Mouse (Mus musculus) T-helper 1 cell (primary cell): ENCODE measurements around the gene Kank2.
"Not testable (repeated sequence)": the region's sequence is repeated elsewhere in the genome, so short reads cannot be mapped to it uniquely, and the experiment has no call there.

Experiments
- in situ Hi-C: fragments of 300-600 bp; cut with MboI, MseI; formaldehyde crosslinking; loops from one replicate; pipeline ENCODE4 v1.15.1; 2025; ENCODE audit warnings: high pct_unique_total_duplicates

The Kank2 gene

DNA sequence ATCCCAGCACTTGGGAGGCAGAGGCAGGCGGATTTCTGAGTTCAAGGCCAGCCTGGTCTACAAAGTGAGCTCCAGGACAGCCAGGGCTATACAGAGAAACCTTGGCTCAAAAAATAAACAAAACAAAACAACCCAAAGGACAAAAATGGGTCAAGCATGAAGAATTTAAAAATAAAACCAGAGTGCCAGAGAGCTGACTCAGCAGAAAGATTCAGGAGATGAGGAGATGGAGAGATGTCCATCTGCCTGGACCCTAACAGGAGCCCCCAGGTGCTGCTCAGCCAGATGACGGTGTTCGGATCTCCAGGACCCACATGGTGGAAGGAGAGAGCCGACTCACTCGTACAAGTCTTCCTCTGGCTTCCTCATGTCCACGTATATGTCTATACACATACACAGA, 20.0 kb upstream of the Kank2 start:
- in situ Hi-C loops = no loop called here

DNA sequence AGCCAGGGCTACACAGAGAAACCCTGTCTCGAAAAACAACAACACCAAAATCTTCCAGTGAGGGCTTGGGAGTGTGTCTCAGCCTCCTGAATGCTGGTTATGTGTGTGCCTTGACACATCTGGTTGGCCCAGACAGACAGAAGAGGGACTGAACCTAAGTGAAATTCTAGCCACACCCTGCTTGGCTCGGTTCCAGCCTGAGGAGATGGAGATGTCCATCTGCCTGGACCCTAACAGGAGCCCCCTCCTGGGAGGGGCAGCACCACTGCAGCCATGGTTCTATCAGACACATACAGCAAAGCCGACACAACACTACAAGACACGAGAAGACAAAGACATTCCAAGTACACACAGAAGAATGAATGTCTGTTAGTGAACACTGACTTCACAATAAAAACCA, 19.6 kb upstream of the Kank2 start:
- in situ Hi-C loops = no loop called here

DNA sequence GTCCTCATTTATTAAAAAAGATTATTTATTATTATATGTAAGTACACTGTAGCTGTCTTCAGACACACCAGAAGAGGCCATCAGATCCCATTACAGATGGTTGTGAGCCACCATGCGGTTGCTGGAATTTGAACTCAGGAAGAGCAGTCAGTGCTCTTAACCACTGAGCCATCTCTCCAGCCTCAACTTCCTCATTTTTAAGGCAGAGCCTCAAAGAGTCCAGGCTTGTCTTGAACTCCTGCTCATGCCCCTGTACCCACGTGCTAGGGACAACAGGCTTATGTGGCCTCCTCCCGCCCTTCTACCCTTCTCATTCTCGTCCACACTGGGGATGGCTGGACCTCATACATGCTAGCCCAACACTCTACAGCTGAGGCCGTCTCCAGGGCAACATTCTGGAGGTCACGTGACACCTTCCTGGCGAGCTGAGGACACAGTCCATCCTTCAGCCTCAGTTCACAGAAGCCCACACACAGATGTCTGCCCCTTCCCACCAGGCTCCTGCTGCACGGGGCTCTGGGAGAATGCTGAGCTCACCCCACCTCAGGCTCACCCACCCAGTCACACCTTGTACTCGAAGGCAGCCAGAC, 18.3 kb upstream of the Kank2 start:
- in situ Hi-C loops = no loop called here

DNA sequence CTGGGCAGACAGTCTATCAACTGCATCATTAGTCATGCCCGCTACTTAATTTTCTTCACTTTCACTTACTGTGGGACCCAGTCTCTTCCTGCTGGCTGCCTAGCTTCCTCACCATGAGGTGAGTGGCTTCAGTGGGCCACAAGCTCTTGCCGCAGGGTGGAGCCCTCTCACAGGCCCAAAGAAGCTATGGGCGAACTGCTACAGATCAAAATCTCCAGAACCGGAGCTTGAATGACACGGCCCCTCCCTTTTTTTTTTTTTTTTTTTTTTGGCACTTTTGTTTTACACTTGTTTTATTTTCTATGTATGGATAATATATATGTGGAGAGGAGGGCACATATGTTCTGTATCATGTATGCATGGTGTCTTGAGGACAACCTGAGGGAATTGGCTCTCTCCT, 12.6 kb upstream of the Kank2 start:
- in situ Hi-C loops = no loop called here

DNA sequence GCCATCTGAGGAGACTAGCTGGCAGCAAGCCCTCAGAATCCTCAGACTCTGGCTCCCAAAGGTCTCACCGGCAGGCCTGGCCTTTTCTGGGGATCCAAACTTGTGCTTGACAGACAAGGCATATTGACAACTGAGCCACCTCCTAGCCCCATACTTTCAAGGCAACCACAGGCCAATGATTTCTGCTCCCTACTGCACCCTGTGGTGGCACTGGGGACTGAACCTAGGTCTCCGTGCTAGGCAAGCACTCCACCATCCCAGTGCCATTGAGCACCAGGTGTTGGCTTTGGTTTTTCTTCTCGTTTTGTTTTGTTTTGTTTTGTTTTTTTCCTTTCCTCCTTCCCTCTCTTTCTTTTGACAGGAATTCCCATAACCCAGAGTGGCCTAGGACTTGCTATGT, 10.0 kb upstream of the Kank2 start:
- in situ Hi-C loops = no loop called here

DNA sequence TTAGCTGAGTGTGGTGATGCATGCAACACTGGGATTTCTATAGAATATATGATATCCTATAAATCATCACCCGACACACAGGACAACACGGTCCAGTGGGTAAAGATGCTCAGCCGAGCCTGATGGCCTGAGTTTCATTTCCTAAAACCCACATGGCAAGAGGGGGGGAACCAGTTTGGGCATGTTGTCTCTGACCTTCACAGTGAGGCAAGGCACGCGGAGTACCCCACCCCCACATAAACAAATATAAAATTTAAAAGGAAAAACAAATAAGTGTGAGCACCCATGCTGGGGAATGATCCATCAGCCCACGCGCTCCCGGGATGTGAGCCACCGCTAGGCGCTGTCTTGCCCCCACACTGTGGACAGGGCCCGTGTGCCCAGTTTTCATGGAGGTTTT, 8.4 kb upstream of the Kank2 start:
- in situ Hi-C loops = no loop called here

DNA sequence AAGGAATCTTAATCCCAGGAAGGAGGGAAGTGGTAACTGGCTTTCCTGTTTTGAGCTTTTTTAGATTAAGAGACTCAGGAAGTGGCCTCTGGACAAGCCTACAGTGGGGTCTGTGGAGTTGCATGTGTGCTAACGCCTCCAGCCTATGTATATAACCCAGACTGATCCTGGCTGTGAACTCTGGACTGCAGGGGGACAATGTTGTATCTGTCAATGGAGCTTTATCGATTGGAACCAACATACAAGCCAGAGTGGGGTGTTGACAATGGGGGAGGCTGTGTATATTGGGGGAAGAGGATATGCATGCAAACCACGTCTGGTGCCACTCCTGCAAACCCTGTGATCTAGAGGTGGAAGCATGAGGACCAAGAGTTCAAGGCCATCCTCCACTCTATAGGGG, 7.8 kb upstream of the Kank2 start:
- in situ Hi-C loops = no loop called here

DNA sequence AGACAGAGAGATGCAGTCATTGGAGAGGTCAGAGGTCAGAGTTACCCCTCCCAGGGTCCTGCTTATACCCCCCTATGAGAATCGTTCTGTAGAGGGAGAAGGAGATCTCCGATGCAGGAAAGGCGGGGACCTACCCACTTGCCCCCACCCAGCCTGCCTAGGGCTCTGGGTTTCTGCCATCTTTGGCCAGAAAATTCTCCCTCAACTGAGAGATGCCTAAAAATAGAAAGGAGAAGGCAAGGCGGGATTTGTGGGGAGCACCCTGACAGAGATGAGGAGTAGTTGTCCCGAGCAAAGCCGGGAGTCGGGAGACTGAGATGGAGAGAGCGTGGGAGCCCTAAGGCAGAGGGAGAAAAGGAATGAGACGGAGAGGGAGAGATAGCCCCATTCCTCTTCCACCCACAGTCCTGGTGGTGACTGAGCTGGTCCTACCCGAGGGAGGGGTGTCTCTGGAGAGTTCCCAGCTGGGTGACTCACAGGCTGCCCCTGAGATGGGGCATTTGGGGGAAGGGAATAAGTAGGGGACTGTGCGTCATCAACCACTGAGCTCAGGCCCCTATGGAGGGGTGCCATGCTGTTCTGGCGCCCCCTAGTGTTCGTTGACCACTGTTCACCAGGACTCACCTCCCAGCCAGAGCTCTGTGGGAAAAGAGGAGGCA, 5.6 kb upstream of the Kank2 start:
- in situ Hi-C loops = no loop called here

DNA sequence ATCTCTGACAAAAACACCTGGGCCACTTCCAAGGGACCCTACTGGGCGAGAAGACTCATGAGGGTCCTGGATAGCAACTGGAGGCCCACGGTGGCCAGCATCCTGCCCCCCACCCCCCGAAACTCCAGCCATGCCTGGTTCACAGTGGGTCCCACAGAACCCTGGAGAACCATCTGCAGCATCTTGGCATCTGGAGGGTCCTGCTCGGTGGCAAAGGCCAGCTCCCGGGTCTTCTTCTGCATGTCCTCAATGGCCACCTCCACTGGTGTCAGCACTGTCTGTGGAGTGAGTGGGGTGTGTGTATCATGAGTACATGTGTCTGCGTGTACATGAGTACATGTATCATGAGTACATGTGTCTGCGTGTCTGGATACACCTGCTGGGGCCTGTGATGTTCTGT, 3.0 kb upstream of the Kank2 start:
- in situ Hi-C loops = no loop called here

DNA sequence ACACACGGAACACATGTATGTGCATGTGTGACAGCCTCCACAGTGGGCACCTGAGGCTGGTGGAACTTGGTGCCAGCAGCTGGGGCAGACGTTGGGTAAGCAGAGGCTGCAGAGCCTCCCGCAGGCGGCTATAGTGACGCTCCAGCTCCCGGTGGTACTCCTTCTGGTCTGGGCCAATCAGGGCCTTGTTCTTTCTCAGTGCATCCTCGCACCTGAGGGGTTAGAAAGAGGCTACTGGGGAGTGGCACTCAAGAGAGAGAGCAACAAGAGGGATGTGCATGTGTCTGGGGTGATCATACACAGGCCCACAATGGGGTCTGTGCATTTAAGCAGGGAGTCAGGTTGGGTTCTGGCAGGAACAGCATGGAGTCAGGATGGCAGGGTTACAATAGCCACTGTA, 2.6 kb upstream of the Kank2 start:
- in situ Hi-C loops = no loop called here

DNA sequence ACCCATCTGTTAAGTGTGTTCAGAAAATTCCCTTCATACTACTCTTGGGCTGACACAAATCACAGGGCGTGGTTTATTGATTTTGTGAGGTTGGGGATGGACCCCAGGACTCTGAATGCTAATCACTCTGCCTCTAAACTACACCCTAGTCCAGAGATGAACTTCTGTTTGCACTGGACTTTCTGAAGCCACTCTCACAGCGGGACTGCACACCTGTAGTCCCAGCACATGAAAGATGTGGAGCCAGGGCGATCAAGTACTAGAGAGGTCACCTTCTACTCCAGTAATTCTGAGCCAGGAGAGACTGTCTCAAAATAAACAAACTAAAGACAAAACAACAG, 436 bp upstream of the Kank2 start:
- in situ Hi-C loops = no loop called here

DNA sequence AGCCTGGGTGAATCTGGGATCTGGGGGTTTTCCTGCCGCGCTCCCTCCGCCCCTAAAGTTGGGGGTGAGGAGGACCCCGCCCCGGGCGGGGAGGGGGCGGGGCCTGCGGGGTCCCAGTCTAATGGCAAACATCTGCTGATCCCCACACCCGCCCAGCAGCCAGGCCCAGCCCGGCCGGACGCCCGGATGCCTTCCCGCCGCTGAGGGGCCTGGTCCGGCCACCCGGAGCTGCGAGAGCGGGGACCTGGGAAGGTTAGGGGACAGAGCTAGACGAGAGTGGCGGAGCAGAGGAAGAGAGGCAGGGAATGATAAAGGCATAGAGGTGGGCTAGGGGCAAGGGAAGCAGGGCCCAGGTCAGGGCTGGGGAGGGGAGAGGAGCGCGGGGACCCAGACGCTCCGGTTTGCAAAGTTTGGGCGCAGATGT, 611 bp downstream of the Kank2 start:
- in situ Hi-C loops = no loop called here

DNA sequence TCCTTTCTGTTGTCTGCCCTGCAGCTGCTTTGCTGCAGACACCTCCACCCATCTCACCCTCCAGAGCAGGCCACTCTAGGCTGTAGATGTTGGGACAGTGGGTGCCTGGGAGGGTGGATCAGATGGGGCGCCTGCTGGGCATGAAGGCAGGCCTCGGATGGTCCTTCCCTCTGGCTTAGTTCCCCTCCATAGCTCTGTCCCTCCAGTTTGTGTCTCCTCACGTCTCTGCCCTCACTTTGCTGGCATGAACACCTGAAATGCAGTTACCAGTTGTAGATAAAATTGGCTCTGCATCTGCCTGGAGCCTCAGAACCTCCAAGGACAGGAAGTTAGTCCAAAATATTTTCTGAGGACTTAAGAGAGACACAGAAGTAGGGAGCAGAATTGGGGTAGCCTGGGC, 1.6 kb downstream of the Kank2 start:
- in situ Hi-C loops = no loop called here

DNA sequence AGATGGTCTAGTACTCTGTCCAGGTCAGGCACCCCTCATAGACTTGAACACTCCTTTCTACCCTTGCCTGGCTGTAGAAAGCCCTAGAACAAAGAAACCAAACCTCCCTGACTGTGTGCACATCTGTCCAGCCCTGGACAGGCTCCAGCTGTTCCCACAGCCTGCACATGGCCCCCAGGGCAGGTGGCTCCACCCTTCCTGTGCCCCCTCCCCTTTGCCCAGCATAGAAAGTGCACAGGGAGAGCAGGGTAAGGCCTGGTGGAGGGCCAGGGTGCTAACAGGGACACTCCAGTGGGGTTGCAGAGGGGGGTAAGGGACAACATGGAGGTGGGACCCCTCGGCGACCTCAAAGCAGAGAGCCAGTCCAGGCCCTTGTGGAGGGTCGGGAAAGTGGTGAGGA, 2.3 kb downstream of the Kank2 start:
- in situ Hi-C loops = no loop called here

DNA sequence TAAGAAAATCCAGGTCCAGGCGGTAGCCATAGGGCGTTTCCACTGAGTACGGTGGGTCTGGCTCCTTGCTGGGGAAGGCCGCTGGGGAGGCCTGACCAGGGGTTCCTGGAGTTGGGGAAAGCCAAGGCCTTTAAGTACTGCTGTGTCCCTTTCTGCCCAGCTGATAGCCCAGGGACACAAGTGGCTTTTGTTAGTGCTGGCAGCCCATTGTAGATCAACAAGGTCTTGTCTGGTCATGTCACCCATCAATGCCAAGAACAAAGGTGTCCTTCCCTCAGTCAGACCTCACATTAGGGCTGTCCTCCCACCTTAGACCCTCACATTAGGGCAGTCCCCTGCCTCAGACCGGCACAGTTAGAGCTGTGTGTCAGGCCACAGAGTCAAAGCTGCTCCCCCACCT, 3.0 kb downstream of the Kank2 start:
- in situ Hi-C loops = no loop called here

DNA sequence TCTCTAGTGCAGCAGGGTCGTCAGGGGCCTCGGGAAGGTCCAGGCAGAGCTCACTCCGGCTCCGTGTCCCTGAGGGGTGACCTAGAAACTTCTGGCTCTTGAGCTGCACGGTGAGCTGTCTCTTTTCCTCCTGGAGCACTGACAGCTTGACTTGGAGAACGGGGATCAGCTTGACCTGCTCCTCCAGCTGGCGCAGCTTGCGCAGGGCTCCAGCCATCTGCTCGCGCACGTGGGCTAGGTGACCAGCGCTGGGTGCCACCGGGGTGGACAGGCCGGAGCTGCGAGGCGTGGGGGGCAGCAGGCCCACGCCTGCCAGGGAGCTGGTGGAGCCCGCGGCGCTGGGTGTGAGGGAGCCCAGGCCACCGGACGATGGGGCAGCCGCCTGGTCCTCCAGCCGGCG, 3.6 kb downstream of the Kank2 start:
- in situ Hi-C loops = no loop called here

DNA sequence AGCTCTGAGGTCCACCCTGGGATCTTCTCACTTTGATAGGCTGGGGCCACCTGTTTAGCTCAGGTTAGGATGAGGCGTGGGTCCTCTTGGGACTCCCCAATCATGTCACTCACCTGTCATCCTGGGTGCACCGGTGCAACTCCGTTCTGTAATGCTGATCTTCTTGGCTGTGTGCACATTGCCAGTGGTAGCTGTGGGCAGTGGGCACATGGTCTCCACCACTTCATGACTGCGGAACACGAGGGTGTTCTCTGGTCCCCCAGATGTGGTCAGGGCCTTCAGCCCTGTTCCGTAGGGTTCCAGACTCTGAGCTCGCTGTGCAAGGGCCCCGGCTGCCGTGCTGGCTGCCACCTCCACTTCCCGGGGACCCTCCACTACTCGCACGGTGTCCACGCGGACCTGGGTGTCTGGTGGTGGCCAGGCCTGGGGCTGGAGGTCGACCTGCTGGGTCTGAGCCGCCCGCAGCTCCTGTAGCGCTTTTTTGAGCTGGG, 4.2 kb downstream of the Kank2 start:
- in situ Hi-C loops = no loop called here

DNA sequence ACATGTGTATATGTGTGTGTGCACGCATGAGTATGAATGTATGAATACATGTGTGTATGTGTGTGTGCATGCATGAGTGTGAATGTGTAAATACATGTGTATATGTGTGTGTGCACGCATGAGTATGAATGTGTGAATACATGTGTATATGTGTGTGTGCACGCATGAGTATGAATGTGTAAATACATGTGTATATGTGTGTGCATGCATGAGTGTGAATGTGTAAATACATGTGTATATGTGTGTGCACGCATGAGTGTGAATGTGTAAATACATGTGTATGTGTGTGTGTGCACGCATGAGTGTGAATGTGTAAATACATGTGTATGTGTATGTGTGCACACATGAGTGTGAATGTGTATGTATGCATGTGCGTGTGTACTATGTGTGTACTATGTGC, 5.0 kb downstream of the Kank2 start:
- in situ Hi-C loops = not testable (repeated sequence)

DNA sequence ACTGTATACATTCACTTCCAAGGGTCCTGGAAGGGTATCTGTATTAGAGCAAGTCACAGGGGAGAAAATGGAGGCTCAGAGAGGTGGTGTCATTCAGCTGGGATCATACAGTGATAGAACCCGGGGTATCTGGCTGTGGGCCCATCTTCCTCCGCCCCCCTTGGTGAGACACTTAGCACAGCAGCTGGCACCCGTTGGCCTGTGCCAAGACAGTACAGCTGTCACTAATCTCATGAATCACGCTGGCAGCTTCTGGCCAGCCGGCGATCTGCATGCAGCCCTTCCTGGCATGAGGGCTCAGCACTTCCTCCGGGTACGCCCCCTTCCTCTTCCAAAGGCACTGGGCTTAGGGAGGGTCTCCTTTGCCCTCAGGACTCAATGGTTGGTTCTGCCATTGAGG, 5.9 kb downstream of the Kank2 start:
- in situ Hi-C loops = no loop called here

DNA sequence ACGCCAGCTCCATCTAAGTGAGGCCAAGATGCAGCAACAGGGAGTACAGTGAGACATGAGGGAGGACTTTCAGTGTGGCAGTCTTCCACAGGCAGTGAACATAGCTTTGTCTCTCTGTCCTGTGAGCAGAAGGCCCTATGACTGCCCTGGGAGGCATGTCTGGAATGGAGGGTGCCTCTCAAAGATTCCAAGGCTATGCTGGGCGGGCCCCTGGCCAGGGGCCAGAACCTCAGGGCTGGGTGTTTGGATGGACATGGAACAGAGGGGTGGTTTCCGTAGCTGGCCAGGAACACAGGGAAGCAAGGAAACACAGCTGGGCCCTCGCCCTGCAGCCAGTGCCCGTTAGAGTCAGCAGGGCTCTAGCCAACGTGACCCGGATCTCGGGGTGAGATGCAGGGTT, 6.7 kb downstream of the Kank2 start:
- in situ Hi-C loops = no loop called here

DNA sequence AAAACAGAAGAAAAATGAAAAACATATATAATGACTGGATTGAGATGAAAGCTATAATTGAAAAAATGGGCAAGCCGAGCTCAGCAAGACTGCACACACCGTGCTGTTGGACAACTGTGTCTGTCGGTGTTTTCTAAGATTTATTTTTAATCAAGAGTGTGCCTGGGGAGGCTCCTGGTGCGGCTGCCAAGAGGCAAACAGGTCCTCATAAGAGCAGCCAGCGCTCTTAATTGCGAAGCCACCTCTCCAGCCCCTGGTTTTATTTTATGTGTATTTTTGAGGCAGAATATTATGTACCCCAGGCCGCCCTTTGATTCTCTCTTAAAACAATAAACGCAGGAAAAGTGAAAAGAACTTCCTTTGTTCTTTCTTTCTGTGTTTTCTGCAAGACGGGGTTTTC, 10.3 kb downstream of the Kank2 start:
- in situ Hi-C loops = no loop called here

DNA sequence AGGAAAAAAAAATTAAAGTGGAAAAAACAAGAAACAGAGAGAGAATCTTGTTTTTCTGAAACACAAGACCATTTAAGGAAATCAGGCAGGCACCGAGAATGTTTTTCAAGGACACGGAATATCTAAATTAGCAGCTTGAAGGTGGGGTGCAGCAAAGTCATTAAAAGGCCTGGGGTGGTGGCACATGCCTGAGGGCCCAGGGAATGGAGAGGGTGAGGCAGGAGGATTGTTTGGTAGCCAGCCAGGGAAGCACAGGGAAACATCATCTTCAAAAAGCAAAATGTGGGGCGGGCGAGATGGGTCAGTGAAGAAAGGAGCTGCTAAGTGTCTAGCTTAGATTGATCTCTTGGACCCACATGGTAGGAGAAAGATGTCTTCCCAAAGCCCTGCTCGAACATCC, 10.9 kb downstream of the Kank2 start:
- in situ Hi-C loops = no loop called here

DNA sequence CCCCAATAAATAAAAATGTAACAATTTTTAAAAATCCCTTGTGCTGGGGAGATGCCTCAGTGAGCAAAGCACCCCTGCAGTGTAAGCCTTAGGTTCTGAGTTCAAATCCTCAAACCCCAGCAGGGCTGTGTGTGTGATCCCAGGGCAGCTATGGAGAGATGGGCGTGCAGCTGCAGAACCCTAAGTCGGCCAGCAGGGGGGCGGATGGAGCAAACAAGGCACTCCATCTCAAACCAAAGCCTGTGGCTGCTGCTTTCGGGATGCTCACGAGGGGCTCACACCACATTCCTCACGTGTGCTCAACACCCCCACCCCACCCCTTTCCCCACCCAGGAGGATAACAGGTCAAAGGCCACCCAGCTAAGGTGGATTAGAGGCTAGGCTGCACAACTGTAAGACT, 11.6 kb downstream of the Kank2 start:
- in situ Hi-C loops = no loop called here

DNA sequence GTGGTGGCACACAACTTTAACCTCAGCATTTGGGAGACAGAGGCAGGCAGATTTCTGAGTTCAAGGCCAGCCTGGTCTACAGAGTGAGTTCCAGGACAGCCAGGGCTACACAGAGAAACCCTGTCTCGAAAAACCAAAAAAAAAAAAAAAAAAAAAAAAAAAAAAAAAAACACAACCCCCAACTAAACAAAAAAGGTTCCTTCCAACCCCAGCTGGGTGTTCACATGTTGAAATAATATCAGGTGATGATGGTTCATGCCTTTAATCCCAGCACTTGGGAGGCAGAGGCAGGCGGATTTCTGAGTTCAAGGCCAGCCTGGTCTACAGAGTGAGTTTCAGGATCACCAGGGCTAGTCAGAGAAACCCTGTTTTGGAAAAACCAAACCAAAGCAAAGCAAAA, 12.2 kb downstream of the Kank2 start:
- in situ Hi-C loops = not testable (repeated sequence)
